Mouse (Mus musculus) limb, embryonic 14.5 days (tissue): ENCODE measurements around the gene Casp7. TPM values are rescaled to one million over a fixed set of nuclear protein-coding genes. Genes with fewer than 3 reads are reported as not detected.
"Not testable (repeated sequence)": the region's sequence is repeated elsewhere in the genome, so short reads cannot be mapped to it uniquely, and the experiment has no call there.

ENCODE experiments used
- ATAC-seq: fragments of 200-750 bp; cut with Nextera tagmentation; 2 replicates; pipeline ENCODE4 v1.8.0; 2017; ENCODE audit warnings: low read depth, moderate number of reproducible peaks, moderate TSS enrichment; ENCODE audit not compliant: low FRiP score
- DNase-seq: peaks from one replicate; pipeline ENCODE4 v3.0.0-alpha.2; 2015; ENCODE audit warnings: low spot score
- H3K27ac ChIP-seq: fragments of 300-500 bp; sonication (generic); replicated peaks from 2 replicates; pipeline ENCODE4 v1.5.1; 2014; ENCODE audit warnings: low read depth, mild to moderate bottlenecking, low read length, moderate library complexity, mixed read lengths
- H3K27me3 ChIP-seq: fragments of 300-500 bp; sonication (generic); 2 replicates; pipeline ENCODE4 v1.6.1; 2014; ENCODE audit warnings: low read length, mixed read lengths; ENCODE audit not compliant: control insufficient read depth, insufficient read depth
- H3K36me3 ChIP-seq: fragments of 300-500 bp; sonication (generic); 2 replicates; pipeline ENCODE4 v1.6.1; 2014; ENCODE audit warnings: mild to moderate bottlenecking, low read length, moderate library complexity, mixed read lengths; ENCODE audit not compliant: control insufficient read depth, insufficient read depth
- H3K4me1 ChIP-seq: fragments of 300-500 bp; sonication (generic); 2 replicates; pipeline ENCODE4 v1.6.1; 2014; ENCODE audit warnings: antibody characterized with exemption, low read length, mixed read lengths; ENCODE audit not compliant: control insufficient read depth, insufficient read depth
- H3K4me2 ChIP-seq: fragments of 300-500 bp; sonication (generic); replicated peaks from 2 replicates; pipeline ENCODE4 v1.6.1; 2014; ENCODE audit warnings: low read depth, mild to moderate bottlenecking, low read length, moderate library complexity; ENCODE audit not compliant: severe bottlenecking
- H3K4me3 ChIP-seq: fragments of 300-500 bp; sonication (generic); replicated peaks from 2 replicates; pipeline ENCODE4 v1.5.1; 2014; ENCODE audit warnings: low read length
- H3K9ac ChIP-seq: fragments of 300-500 bp; sonication (generic); 2 replicates; pipeline ENCODE4 v1.6.1; 2014; ENCODE audit warnings: mild to moderate bottlenecking, low read depth, low read length, moderate library complexity; ENCODE audit not compliant: severe bottlenecking
- H3K9me3 ChIP-seq: fragments of 300-500 bp; sonication (generic); 2 replicates; pipeline ENCODE4 v1.6.1; 2016; ENCODE audit warnings: low read length; ENCODE audit not compliant: control insufficient read depth
- POLR2A ChIP-seq: fragments of 200-500 bp; IDR thresholded peaks from 2 replicates; pipeline ENCODE4 v1.8.0; 2012; ENCODE audit warnings: inconsistent platforms, mild to moderate bottlenecking, moderate library complexity, borderline replicate concordance; ENCODE audit not compliant: insufficient read depth, insufficient read length; ENCODE audit errors: extremely low read depth
- WGBS: fragments of 180-500 bp; shearing (Covaris S2); extraction: QIAGEN DNeasy Blood & Tissue Kit; methylation state at CpG from one replicate; pipeline ENCODE4 v1.1.7; 2014; 5-methylcytosine and 5-hydroxymethylcytosine counted together
- polyA plus RNA-seq, 2 experiments: library from polyadenylated mRNA; depleted of rRNA in 1 of 2; stranded (reverse) in 1 of 2; unstranded in 1 of 2; fragments of >200 nt; fragmentation: Nextera tagmentation in 1 of 2; extraction: Ambion mirVana in 1 of 2; gene quantifications; 2 replicates each; pipeline versions ENCODE4 v1.2.1 to v1.2.3; 2012 to 2014

Gene Casp7
- polyA plus RNA-seq (2012; rRNA removed), result 18.6 and 21.6 TPM in 2 replicates
- polyA plus RNA-seq (2014; fragmentation: Nextera tagmentation; extraction: Ambion mirVana), result 23.7 and 25.1 TPM in 2 replicates

DNA sequence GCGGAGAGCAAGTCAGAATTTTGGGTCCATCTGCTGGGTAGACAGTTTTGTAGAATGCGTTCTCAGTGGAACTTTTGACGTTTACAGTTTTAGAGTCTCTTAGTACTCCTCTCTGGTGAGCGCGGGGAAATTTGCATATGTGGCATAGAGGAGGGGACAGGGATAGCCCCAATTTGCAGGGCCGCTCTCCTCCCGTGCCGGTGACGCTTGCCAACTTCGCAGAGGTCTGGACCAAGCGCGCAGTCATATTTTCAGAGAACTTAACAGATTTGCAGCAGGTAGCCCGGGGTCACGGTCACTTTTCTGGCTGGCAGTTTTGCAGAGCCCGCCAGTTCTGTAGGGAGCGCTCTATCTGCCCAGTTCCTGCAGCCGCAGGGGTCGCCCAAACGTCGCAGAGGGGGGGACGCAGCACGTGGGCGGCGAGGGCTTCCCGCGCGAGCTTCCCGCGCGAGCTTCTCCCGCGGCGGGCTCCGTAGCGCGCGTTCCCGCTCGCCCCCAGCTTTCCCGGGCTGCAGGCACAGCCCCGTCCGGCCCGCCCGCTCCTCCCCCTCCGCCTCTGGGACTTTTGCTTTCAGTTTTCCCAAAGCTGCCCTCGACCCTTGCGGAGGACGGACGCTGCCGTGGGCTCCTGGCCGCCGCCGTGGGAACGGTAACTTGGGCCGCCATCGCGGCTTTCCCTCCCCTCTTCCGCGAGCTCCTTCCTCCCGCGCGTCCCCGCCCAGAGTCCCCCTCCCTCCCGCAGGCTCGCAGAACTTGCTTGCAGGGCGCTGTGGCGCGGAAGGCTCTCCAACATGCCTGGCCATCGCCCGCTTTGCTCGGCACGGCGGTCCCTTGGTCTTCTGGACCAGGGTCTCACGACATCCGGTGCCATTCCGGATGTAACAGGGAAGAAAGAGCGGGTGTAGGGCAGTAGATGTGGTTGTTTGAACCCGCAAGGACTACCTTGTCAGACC is at the start of gene Casp7:
TSS of gene Casp7 (plus strand) at position 461 of the 953 bp plus-strand sequence.
- Histone ChIP-seq H3K9me3 (no peaks in the 10 kb centered on the region), H3K36me3 (no peaks in the 10 kb centered on the region; the same call in 1 of the 2 replicates), H3K9ac (peak within 1 kb of the TSS; percentile 83), H3K4me3 (peak within 1 kb of the TSS; percentile 64), H3K4me1 (peaks cover 8% of the 10 kb centered on the region), H3K4me2 (peak within 1 kb of the TSS; percentile 96), H3K27ac (peak within 1 kb of the TSS; percentile 85), H3K27me3 (0 out of 2 replicates have a peak, but pooled peaks cover 4% of the 10 kb centered on the region)
- ATAC-seq (peak; percentile 79), DNase-seq (peak; percentile 58)
- no peak for TF ChIP-seq POLR2A
- WGBS, result 2% methylated on average over 50 of the region's 78 CpGs

- Histone ChIP-seq H3K4me2 (no peak overlapping the region), H3K27ac (no peak overlapping the region), H3K9ac (no peak overlapping the region), H3K4me1 (no peaks in the 10 kb centered on the region), H3K4me3 (no peak overlapping the region), H3K9me3 (no peaks in the 10 kb centered on the region), H3K27me3 (no peaks in the 10 kb centered on the region), H3K36me3 (no peaks in the 10 kb centered on the region)
- no peak for ATAC-seq
- 32% methylated on average over 6 of the region's 6 CpGs for WGBS
- no peak for TF ChIP-seq POLR2A
- no peak for DNase-seq
Observed at GRCm38 (mm10) chr19:56349295-56349694, 47.6 kb upstream of the Casp7 start.

GRCm38 (mm10) chr19:56353689-56354088 is 43.2 kb upstream of the Casp7 start:
- no peak for TF ChIP-seq POLR2A
- 78% methylated on average over 10 of the region's 10 CpGs for WGBS

GRCm38 (mm10) chr19:56355201-56355600 is 41.7 kb upstream of the Casp7 start:
- H3K4me3 ChIP-seq, result no peak overlapping the region
- H3K4me2 ChIP-seq, result no peak overlapping the region
- 77% methylated on average over 12 of the region's 12 CpGs for WGBS
- H3K36me3 ChIP-seq, result no peaks in the 10 kb centered on the region
- H3K9ac ChIP-seq, result no peak overlapping the region
- no peak for TF ChIP-seq POLR2A
- ATAC-seq, result no peak
- H3K9me3 ChIP-seq, result no peaks in the 10 kb centered on the region
- H3K27me3 ChIP-seq, result no peaks in the 10 kb centered on the region
- H3K4me1 ChIP-seq, result no peaks in the 10 kb centered on the region
- no peak for DNase-seq
- H3K27ac ChIP-seq, result no peak overlapping the region

More at GRCm38 (mm10) chr19:56353689-56354088, 43.2 kb upstream of the Casp7 start:
- no peak overlapping the region for H3K27ac ChIP-seq
- no peak overlapping the region for H3K4me2 ChIP-seq
- H3K36me3 ChIP-seq, result no peaks in the 10 kb centered on the region
- DNase-seq (no peak), ATAC-seq (no peak)
- H3K4me3 ChIP-seq, result no peak overlapping the region
- no peak overlapping the region for H3K9ac ChIP-seq
- H3K27me3 ChIP-seq, result no peaks in the 10 kb centered on the region
- H3K4me1 ChIP-seq, result no peaks in the 10 kb centered on the region
- no peaks in the 10 kb centered on the region for H3K9me3 ChIP-seq

GRCm38 (mm10) chr19:56356480-56357373 is 40.2 kb upstream of the Casp7 start:
- ATAC-seq, result no peak
- H3K4me2 ChIP-seq, result no peak overlapping the region
- 32% methylated on average over 17 of the region's 17 CpGs for whole genome bisulfite sequencing

DNA sequence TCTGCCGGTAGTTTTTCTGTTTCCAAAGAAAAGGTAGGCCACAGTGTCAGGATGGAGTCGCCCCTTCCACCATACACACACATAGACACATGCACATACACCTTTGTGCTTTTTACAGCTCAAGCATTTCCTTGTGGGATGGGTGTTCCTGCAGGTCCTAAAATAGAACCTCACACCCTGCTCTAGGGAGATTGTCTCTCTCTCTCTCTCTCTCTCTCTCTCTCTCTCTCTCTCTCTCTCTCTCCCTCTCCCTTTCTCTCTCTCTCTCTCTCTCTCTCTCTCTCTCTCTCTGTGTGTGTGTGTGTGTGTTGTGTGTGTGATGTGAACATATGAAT is 39.6 kb upstream of the Casp7 start:
- DNase-seq, H3K27me3 ChIP-seq, H3K4me1 ChIP-seq, H3K4me2 ChIP-seq, H3K9ac ChIP-seq, H3K4me3 ChIP-seq, H3K9me3 ChIP-seq, ATAC-seq, H3K36me3 ChIP-seq, H3K27ac ChIP-seq: not testable (repeated sequence)
- 63% methylated on average over 2 of the region's 2 CpGs for WGBS

More at GRCm38 (mm10) chr19:56356480-56357373, 40.2 kb upstream of the Casp7 start:
- Histone ChIP-seq H3K27me3 (no peaks in the 10 kb centered on the region), H3K9me3 (no peaks in the 10 kb centered on the region), H3K36me3 (no peaks in the 10 kb centered on the region), H3K9ac (no peak overlapping the region), H3K27ac (no peak overlapping the region), H3K4me1 (no peaks in the 10 kb centered on the region), H3K4me3 (no peak overlapping the region)
- DNase-seq, result peak; percentile 54
- no peak for TF ChIP-seq POLR2A
